Mouse (Mus musculus) neural tube, embryonic 10.5 days (tissue): ENCODE data around the gene Vps33a.
"Not testable (repeated sequence)": the region's sequence is repeated elsewhere in the genome, so short reads cannot be mapped to it uniquely, and the experiment has no call there.

ENCODE experiments used
- DNase-seq: peaks from one replicate; pipeline ENCODE4 v3.0.0-alpha.2; 2017; ENCODE audit warnings: low spot score; ENCODE audit errors: extremely low spot score

Vps33a gene

DNA sequence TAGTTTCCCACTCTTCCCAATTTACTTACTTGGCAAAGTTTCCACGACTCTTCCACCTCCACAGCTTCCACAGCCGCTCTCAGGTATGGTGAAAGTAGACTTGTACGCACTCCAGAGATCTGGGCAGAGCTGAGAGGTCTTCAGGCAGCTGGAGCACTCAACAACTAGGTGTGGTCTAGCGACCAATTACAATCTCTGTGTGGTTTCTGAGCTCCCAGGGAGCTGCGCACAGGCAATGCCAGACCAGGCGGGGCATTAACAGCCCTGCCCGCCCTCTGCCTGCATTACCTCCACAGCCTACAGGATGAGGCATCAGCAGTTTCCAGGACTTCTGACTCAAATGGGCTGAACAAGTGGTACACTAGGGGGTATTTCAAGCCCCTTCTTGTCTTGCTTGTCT lies 47.6 kb downstream of the Vps33a start, which contains the start of gene Gm49027:
Gene Gm49027, minus strand, starts transcription at position 208 of the 400 bp plus-strand sequence.
- no peak for DNase-seq

DNA sequence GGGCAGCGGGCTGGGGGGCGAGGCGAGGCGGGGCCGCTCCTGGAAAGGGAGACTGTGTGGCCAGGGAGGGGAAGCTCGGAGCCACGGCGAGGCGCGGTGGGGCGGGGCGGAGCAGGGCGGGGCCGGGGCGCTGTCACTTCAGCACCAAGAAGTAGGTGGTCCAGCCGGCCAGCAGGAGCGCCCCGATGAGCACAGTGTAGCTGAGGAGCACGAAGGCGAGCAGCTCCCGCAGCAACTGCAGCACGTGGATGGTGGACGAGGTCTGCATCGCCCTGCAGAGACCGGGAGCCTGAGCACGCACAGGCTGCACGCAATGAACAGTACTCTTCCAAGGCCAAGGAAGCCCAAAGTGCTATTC lies 48.5 kb downstream of the Vps33a start:
- no peak for DNase-seq

DNA sequence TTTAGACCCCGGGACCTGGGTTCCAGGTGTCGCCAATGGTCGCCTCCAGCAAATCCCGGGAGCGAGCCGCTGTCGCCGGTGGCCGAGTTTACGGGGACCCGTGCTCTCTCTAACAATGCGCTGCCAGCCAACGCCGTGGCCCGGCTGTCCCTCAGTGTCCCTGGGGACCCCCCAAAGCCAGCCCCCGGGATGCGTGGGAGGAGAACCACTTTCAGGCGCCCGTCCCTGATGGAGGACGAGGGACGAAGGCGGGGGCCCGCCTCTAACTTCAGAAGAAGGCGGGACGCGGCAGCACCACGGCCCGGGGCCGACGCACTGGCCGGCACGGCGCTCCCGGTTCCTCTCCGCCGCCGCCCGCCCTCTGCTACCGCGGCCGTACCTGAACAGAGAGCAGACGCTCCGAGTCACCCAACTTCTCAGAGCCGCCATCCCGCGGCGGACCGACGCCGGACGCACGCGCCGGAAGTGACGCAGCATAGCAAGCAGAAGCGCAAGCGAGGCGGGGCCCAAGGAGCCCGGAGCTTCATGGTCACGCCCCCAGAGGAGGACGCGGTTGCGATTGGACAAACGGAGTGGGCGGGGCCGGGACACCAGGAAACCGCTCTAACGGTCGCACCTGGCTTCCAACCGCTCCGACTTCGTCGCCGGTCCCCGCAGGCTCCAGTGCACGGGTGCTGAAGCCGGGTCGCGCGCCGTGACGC lies 49.0 kb downstream of the Vps33a start, which contains the start of gene Diablo:
Gene Diablo, minus strand, starts transcription at position 485 of the 701 bp plus-strand sequence.
- DNase-seq: peak; percentile 99

DNA sequence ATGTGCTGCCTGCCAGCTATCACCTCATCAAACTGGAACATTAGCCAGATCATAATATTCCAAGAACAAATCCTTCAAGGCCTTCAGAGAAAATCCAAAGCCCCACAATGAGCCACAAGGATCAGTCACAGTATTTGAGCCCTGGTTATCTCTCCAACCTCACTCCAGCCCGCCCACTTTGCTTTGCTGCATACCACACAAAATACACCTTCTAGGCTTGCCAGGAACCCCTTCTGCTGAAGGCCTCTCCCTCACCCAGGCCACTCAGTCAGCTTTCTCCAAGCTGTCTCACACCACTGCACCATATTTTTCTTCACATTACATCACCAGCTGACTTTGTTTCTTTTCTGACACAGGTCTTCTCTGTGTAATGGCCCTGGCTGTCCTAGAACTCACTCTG lies 50.7 kb downstream of the Vps33a start:
- DNase-seq: no peak

DNA sequence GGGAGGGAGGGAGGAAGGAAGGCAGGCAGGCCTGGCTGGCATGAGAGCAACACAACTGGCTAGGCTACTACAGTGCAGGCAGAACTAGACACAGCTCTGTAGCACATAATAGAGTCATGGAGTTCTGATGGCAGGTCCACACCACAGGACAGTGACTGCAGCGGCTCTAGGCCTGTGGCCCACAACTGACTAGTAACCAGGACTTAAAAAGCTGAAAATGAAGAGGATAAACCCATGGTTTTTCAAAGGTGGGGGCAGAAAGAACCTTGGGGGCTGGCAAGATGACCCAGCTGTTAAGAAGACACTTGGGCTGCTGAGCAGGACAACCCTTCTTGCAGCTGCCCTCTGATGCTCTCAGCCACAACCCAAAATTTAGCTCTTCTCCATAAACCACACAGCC lies 51.2 kb downstream of the Vps33a start:
- no peak for DNase-seq

DNA sequence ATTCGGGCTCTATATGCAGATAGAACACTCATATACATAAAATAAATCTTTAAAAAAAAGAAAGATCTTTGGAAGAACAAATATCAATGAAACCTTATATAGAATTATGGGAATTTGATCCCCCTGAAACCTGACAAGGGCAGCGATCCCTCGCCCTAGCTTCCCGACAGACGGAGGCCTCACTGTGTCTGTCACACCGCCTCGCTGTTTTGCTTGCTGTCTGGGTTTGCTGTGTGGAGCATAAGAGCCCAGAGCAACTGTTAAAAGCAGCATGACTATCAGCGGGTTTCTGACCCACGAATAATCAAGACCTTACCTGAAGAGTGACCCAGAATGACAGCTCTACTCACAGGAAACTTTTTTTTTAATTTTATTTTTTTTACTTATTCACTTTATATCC lies 52.2 kb downstream of the Vps33a start:
- DNase-seq: no peak

DNA sequence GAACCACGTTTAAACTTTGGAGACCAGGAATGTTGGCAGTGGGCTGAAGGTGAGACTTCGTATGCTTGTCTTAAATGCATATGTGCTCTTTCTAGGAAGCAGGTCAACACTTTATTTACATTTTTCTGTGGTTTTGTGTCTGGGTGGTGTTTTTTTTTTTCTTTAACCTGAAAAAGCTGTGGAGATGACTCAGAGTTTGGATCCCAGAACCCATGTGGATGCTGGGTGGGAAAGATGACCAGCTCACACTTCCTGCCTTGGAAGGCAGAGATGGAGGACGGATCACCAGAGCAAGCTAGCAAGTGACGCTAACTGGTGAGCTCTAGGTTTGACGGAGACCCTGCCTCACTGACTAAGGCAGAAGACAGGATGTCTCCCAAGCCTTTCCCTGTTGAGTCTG lies 58.0 kb downstream of the Vps33a start:
- DNase-seq: no peak

DNA sequence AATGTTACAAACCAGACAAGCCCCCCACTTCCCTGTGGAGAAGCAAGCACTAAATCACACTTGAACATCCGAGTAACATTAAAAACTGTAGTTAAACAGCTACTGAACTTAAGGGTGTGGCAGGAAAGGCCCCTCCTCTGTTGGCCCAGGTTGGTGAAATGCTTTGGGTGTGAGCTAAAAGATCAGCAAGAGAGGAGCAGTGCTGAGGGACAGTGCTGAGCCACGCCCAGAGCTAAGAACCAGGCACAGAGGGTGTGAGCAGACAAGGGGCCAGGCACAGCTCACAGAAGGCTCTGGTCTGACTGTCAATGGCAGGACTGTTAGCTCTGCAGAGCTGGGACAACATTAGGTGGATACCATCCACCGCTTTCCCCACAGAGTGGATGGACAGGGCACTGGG lies 60.7 kb downstream of the Vps33a start:
- DNase-seq: no peak

DNA sequence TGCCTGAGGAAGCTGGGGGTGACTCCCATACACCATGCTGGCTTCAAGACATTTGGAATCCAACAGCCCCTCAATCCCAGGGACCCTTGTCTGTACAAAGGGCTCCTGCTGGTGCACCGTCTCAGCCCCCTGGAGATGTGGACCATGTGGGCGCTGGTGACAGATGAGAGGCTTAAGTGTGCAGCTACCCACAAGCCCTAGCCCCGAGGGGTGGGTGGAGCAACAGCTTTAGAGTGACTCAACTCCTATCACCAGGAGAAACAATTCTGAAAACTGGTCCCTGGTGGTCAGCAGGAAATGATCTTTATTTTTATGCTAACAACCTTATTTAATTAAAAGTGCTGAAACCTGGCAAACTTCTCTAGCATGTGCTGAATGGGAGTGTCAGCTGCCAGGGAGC lies 61.4 kb downstream of the Vps33a start:
- DNase-seq: not testable (repeated sequence)

DNA sequence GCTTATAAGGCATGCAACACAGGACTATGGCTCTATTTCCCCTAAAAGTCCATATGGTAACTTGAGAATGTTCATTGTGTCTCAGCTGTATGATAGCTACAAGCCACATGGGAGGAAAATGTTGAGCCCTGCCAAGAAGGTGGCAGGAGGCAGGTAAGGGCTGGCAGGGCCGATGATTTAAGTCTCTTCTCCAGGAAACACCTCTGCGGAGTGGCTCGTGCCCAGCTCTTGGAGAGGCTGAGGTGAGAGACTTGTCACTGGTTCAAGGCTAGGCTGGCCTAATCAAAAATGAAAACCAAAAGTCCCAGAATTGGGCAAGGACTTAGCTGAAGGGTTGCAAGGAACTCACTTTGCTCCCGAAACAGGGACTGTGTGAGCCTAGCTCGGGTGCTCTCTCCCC lies 62.7 kb downstream of the Vps33a start, which contains the start of gene B3gnt4:
Gene B3gnt4, plus strand, starts transcription at position 301 of the 400 bp plus-strand sequence.
- no peak for DNase-seq

DNA sequence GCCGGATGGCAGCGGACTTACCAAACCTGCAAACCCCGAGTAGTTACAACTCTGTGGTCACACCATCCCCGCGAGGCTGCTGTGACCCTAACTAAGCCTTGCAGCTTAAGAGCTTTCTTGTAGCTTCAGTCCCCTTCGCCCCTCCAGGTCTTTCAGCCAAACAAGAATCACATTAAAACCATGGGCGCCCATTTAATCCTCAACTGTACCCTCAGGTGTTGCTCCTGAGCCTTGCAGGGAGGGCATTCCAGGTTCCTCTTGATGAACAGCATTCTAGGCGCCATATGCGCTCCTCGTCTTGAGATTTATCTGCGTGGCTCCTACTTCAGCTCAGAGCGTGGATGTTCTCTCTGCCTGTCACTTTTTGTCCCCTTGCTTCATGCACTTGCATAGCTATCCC lies 63.9 kb downstream of the Vps33a start:
- no peak for DNase-seq

DNA sequence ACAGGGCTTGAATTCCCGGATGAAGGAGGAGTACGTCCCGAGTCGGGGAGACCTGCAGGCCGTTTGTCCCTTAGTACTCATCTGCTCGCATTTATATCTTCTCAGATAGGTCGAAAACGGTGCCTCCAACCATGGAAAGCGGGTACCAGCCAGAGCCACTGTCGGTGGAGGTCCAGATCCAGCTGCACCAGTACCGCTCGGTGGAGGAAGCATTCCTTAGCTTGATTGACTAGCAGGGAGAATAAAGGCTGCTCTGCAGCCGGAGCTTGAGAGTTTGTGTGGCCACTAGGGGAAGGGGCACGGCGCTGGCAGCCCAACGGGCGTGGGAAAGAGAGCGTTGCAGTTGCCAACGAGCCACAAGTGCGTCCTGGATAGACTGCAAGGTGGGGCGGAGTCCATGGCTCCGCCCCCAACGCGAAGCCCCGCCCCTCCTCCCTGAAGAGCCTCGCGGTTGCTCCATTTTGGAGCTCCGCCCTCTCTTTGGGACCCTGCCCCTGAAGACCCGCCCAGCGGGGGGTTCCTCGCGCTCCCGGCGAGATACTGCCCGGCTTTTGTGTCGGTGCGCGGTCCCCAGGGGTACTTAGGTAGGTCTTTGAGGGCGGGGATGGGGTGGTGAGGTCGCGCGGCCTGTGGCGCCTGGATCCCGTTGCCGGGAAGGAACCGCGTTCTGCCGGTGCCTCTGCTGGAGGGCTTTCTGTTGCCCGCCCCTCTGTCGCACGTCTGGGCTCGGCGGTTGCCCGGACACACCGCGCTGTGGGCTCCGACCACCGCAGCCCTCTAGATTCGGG lies 64.7 kb downstream of the Vps33a start:
- DNase-seq: peak; percentile 91

DNA sequence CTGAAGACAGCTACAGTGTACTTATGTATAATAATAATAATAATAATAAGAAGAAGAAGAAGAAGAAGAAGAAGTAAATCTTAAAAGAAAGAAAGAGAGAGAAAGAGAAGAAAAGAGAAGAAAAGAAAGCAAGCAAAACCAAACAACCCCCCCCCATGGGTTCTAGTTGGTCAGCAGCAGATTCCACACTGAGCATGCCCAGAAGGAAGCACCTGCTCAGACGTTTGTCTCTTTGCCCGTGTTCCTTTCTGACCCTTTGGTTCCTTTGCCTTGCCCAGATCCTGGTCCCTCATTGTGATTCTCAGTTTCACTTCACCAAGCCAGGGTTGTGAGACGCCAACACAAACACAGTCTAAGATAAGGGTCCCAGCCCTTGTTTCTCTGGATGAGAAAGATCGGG lies 70.9 kb downstream of the Vps33a start:
- no peak for DNase-seq

DNA sequence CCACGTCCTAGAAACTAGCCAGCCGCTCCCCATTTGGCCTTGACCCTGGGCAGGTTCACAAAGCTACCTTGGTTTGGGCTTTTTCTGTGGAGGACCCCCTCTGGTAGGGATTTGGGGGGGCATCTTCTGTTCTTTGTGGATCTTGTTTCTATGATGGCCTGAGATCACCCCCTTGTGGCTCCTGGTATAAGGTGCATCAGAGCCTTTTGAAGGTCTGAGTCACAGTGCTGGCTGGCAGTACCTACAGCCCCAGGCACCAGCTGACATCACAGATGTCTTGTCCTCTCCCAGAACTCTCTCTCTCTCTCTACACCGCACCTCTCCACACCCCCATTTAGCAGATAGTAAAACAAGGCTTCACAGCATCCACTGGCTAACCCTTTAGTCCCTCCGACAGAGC lies 73.1 kb downstream of the Vps33a start:
- no peak for DNase-seq

DNA sequence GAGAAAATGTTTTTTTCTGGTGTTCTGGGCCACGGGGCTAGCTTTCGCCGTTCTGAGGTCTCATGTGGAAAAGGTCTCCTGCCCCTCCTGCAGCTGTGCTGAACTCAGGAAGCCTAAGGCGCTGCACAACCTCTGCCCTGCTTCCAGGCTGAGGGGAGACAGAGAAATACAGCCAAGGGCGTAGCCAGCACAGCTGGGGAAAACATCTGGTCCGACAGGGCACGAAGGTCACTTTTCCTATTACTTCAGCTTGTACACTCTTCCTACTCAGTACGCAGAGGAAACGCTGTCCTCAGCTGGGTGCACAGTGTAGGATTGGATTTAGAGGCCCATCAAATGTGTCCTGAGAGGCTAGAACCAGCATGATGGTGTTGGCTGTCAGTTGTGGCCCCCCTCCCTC lies 82.9 kb downstream of the Vps33a start:
- DNase-seq: peak; percentile 19

DNA sequence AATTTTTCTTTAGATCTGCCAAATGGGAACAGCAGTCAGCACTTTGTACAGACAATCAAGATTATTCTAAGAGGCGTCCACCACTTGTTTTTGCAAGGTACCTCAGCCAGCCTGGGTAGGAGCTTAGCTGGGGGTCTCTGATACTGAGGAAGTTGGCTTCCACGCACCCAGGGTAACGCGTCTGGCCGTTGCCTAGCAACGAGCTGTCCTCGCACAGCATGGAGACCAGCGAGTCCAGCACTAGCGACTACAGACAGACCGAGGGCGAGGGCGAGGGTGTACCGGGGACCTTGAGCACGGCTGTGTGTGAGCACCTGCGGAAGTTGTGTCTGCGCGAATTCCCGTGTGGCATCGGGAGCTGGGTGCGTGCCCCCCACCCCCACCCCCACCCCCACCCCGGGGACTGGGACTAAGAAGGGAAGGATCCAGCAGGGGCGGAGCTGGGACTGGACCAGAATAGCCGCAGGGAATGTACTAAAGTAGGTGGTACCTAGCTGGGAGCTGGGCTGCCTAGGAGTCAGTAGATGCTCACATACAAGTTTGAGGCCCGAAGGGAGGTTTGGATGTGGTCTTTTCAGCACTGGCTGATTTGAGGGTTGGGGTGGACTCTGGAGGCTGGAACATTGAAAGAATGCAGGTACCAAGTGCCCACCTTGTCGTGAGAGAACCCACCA lies 83.6 kb downstream of the Vps33a start, which contains the start of the genes Lrrc43 and Il31:
Gene Lrrc43, plus strand, starts transcription at position 194 of the 674 bp plus-strand sequence.
Gene Il31, minus strand, starts transcription at position 378 of the 674 bp plus-strand sequence.
- DNase-seq: peak; percentile 50

DNA sequence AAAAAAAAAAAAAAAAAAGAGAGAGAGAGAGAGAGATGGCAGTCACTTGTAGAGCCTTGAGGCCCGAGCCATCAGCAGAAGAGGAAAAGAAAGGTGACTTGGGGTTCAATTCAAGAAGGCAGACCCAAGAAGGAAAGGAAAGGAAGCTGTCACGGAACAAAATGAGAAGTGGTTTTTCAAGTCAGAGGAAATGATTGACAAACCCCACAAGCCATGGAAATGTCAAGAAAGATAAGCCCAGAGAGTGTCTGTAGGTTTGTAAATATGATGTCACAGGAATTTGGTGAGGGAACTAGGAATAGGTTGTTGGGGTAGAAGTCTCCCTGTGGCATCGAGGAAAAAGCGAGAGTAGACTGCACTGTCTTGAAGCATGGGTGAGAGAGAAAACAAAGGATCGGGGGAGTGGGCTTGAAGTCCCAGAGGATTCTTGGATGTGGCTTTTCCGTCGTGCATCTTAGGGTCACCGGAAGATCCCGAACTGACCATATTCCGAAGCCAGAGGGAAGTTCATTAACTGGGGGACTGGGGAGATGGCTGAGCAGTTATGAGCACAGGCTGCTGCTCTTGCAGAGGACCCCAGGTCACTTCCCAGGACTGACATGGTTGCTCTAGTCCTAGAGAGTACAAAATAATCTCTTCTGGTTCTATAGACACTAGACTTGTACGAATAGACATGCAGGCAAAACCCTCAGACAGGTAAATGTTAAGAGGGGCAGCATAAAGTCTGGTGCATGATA lies 85.0 kb downstream of the Vps33a start:
- DNase-seq: no peak
